Mouse (Mus musculus): ENCODE data around the gene Gm20403. TPM values are rescaled to one million over a fixed set of nuclear protein-coding genes. Genes with fewer than 3 reads are reported as not detected.

Gene Gm20403
- polyA plus RNA-seq, 1 experiment from 2014 or later, result not detected

Other genes starting within 250 kb of the Gm20403 start
- 279 and 297 TPM in 2 replicates for gene Snx6, start 190.8 kb downstream of the Gm20403 start, polyA plus RNA-seq (2014; fragmentation: Nextera tagmentation; extraction: Ambion mirVana)
- gene Cfl2, start 123.7 kb downstream of the Gm20403 start, polyA plus RNA-seq (2014; fragmentation: Nextera tagmentation; extraction: Ambion mirVana), result 211 and 222 TPM in 2 replicates
- 30.7 and 35.6 TPM in 2 replicates for gene Baz1a, start 27.8 kb upstream of the Gm20403 start, polyA plus RNA-seq (2014; fragmentation: Nextera tagmentation; extraction: Ambion mirVana)
- 35.6 and 40.3 TPM in 2 replicates for gene 2700097O09Rik, start 93.6 kb upstream of the Gm20403 start, polyA plus RNA-seq (2014; fragmentation: Nextera tagmentation; extraction: Ambion mirVana)
- 187 and 195 TPM in 2 replicates for gene Srp54a, start 93.7 kb upstream of the Gm20403 start, polyA plus RNA-seq (2014; fragmentation: Nextera tagmentation; extraction: Ambion mirVana)
- gene Fam177a, start 137.9 kb upstream of the Gm20403 start, polyA plus RNA-seq (2014; fragmentation: Nextera tagmentation; extraction: Ambion mirVana), result 14.4 and 15.5 TPM in 2 replicates
- 59.2 and 62.1 TPM in 2 replicates for gene Srp54b, start 168.6 kb upstream of the Gm20403 start, polyA plus RNA-seq (2014; fragmentation: Nextera tagmentation; extraction: Ambion mirVana)
- 3.2 and 3.3 TPM in 2 replicates for gene 1700047I17Rik2, start 213.1 kb upstream of the Gm20403 start, polyA plus RNA-seq (2014; fragmentation: Nextera tagmentation; extraction: Ambion mirVana)
- gene Srp54c, start 243.6 kb upstream of the Gm20403 start, polyA plus RNA-seq (2014; fragmentation: Nextera tagmentation; extraction: Ambion mirVana), result 85.3 and 97.2 TPM in 2 replicates

All from embryonic facial prominence, embryonic 11.5 days (tissue).